Mouse (Mus musculus): ENCODE data around the gene Adgrg5.
A peak's percentile ranks its signal among the peaks of the same experiment; 100 is the strongest.

Gene Adgrg5

DNA sequence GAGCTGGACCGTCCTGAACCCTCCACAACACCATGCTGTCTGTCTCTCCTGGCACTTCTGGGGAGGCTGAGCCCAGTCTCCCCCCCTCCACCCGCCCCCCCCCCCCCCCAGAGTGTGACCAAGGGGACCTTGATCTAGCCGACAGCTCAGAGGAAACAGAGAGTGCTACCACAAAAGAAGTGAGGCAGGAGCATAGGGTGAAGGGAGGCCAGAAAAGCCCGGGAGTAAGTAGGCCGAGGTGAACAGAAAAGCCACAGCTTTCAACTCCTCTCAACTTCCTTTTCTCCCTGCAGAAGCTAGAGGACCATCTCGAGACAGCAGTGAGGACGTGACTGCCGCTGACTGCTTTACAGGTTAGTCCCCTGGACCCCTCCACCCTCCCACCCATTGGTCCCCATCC lies at the start of gene Adgrg5:
Gene Adgrg5 (plus strand): TSS at position 290 of the 400 bp plus-strand sequence.
- no peak for DNase-seq (ENCODE audit: low spot score)

DNA sequence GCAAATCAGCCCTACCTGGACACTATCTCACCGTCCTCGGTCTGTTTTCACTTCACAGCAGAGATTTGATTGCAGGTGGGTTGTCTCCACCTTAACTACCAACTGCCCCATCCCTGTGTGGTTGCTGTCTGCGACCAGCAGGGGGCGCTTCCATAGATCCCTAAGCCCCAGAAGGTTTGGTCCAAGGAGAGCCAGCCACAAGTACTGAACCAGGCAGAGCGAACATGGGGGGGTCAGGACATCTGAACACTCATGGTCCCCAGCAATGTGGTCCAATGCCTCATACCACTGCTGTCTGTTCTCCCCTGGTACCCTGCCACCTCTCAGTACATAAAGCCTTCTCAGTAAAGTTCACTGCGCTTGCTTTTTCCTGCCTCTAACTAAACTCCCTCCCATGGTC lies 49.1 kb upstream of the Adgrg5 start:
- peak; percentile 63 for DNase-seq (ENCODE audit: low spot score)

DNA sequence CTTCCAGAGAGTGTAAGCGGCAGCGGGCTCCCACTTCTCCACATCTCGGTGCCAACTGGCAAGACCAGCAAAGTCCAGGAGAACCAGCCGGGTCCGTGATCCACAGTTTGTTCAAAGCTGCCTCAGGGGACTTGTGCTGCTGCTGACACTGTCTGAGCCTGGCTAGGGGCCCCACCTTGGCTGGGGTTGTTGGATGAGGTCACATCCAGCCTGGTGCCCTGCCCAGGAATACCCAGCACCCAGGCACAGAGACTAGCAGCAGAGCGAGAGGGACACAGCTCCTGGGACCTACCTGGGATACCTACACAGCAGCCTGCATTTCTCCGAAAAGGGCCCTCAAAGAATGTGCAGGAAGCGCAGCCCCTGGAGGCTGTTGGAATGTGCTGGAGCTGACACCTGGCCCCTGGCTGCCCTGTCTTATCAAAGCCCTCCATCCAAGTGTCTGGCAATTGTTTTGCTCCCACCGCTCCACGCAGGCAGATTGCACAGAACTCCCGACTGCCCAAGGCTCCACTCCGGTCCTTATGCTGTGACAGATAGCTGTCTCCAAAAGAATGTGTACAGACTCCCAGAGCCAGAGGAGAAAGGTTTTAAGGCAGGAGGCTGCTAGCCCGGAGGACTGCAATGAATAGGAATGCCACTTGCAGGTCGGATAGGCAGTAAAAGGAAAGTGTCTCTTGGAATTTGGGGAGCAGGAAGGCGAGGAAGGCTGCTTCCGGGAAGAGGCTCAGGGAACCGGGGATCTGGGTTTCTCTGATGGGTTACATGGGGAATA lies 48.2 kb upstream of the Adgrg5 start:
- DNase-seq (ENCODE audit: low spot score) = no peak

DNA sequence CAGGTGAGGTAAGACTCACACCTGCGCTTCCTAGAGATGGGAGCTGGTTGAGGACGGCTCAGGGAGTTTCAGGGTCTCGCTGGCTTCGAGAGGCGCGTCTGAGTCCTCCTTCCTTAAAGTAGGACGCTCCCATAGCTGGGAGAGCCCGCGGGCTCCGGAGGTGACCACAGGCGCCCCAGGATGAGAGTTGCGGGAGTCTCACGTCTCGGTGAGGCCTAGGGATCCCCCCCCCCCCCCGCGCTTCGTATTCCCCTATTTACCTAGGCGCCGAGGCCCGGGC lies 47.7 kb upstream of the Adgrg5 start:
- no peak for DNase-seq (ENCODE audit: low spot score)

- DNase-seq (ENCODE audit: low spot score) = peak; percentile 81
Measured at GRCm38 (mm10) chr8:94876197-94876730, 47.2 kb upstream of the Adgrg5 start, which contains the start of gene Dok4. Gene Dok4 (minus strand): TSS chr8:94876330.

GRCm38 (mm10) chr8:94876820-94877219 lies 46.7 kb upstream of the Adgrg5 start:
- no peak for DNase-seq (ENCODE audit: low spot score)

- no peak for DNase-seq (ENCODE audit: low spot score)
Measured at GRCm38 (mm10) chr8:94880742-94881141, 42.8 kb upstream of the Adgrg5 start.

- DNase-seq (ENCODE audit: low spot score) = no peak
Measured at GRCm38 (mm10) chr8:94888383-94889036, 35.0 kb upstream of the Adgrg5 start.

DNA sequence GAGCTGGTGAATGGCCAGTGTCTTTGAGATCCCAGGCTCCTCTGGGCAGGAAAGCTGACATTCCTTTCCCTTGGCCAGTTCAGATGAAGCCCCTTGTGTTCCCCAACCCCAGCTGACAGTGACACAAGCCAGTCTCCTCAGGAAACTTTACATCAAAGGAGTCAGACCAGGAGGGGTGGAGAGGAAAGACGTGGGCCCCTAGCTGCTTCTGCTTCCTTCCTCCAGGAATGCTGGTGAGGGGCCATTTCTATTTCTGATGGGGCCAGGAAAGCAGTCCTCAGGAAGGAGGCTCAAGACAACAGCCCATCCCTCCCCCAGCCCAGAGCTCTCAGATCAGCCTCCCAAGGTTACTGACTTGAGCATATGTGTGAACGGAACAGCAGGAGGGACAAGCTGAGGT lies 30.6 kb upstream of the Adgrg5 start:
- no peak for DNase-seq (ENCODE audit: low spot score)

DNA sequence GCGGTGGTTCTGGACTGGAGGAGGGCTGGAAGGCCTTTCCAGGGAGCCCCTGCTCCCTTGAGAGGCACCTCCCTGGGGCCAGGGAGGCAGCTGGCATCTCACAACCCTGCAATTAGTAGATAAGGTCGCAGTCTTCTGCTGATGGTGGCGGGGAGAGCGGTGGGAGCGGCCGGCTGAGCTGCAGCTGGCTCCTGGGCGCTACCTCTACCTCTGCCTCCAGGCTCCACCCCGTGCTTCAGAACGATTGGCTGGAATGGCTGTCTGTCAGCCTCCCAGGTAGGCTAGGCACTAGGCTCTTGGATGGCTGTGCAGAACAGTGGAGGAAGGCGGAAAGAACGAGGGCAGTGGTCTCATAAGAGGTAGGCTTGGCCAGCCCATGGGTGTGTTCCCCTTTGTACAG lies 24.2 kb upstream of the Adgrg5 start:
- DNase-seq (ENCODE audit: low spot score) = no peak

DNA sequence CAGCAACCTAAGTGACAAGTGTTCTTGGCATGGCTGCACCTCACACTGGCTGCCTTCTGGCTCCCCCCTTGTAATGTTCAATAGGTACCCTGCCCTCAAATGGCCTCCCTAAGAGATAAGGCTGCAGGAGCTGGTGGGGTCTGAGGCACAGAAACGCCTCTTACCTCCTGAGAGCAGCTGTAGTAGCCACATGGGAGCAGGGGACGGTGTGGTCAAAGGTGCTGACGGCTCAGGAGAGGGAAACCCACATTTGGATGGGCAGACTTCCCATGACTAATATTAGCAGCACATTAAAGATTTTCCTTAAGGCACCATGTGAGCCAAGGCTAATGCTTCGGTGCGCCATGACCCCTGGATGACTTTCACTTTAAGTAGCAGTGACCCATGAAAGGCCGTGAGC lies 22.9 kb upstream of the Adgrg5 start:
- DNase-seq (ENCODE audit: low spot score) = no peak

- DNase-seq (ENCODE audit: low spot score) = no peak
Measured at GRCm38 (mm10) chr8:94901031-94901430, 22.5 kb upstream of the Adgrg5 start.

DNA sequence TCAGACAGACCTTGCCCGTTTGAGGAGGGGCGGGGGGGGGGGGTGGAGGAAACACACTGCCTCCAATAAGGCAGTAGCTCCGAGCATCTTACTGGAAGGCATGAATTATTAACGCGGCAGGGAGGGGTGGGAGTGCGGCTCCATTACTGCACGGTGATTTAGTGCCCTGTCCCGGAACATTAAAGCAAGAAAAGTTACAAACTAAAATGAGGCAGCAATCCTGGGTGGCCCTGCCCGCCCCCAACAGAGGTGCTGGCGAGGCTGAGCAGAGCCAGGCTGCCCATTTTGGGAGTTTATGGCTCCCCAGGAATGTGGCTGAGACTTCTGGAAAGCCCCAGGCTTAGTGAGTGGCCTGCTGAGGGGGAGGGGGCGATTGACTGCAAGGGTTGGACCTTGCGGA lies 19.8 kb upstream of the Adgrg5 start:
- no peak for DNase-seq (ENCODE audit: low spot score)

- peak; percentile 64 for DNase-seq (ENCODE audit: low spot score)
Measured at GRCm38 (mm10) chr8:94904450-94905175, 18.9 kb upstream of the Adgrg5 start.

DNA sequence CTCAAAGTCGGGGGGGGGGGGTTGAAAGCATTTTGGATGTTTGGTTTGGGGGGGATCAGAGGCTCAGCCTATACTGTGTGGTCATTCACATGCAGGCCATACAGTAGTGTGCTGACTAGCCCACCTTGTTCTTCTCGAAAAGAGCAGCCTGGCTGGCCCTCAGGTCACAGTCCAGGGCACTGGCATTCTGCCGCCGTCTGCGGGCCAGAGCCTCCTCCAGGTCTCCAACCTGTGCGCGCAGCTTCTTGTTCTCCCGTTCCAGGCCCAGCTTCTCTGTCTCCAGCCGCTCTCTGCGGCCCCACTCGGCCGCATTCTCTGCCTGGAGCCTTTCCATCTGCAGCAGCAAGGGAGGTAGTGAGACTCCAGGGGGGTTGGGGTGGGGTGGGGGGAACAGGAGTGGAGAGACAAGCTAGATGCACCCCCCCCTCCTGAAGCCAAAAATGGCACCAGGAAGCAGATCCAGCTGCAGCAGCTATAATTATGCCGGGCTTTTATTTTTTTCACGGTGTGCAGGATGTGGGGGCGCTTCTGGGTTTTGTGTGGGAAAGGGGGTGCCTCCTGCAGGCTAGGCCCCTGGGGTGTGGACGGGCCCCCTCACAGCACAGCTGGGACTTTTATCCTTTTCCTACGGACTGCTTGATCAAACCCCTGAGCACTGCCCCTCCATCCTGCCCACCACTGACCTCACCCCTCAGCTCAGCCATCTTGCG lies 15.7 kb upstream of the Adgrg5 start:
- DNase-seq (ENCODE audit: low spot score) = no peak

GRCm38 (mm10) chr8:94908847-94909246 lies 14.6 kb upstream of the Adgrg5 start:
- peak; percentile 74 for DNase-seq (ENCODE audit: low spot score)

GRCm38 (mm10) chr8:94913061-94913660 lies 10.3 kb upstream of the Adgrg5 start:
- DNase-seq (ENCODE audit: low spot score) = peak; percentile 46

DNA sequence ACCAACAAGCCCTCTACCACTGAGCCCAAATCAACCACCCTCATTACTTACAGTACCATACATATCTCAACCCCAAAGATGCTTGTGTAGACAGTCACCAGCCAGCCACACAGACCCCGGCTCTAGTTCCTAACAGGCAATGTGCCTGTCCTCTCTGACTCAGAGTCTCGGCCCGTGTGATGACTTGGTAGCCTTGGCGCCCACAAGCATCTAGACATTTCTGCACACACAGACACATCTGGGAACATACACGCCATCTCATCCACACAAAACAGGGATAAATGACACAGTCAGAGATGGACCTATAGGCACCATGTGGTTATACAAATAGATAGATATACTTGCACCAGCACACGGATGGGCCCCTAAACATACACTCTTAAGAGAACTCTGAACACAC lies 9.2 kb upstream of the Adgrg5 start:
- no peak for DNase-seq (ENCODE audit: low spot score)

GRCm38 (mm10) chr8:94914701-94915101 lies 8.8 kb upstream of the Adgrg5 start:
- no peak for DNase-seq (ENCODE audit: low spot score)

DNA sequence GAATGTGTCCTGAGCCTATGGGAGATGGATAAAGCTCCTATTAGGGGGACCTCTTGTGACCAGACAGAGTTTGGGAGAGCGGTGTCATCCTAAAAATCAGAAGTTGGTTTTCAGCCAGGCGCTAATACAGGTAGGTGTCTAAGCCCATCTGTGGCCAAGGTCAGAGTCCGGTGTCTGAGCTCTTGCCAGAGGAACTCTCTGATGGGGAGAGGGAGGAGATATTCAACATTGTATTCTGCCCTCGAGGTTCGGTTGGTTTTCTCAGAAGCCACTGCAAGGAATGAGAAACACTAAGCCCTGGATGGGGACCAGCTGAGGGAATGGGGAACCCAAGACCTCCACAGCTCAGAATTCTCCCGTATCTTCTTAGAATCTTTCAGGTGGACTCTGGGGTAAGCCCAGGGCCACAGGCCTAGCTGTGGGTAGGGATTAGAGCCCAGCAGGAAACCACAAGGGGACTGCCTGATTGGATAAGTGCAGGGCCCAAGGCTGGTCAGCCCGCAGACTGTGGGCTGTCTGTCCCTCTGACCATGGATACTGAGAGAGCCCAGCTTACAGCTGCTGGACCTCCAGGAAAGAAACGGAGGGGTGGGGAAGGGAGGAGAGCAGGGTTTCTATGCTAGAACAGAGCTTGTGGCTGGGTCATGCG lies 7.1 kb upstream of the Adgrg5 start:
- DNase-seq (ENCODE audit: low spot score) = no peak

DNA sequence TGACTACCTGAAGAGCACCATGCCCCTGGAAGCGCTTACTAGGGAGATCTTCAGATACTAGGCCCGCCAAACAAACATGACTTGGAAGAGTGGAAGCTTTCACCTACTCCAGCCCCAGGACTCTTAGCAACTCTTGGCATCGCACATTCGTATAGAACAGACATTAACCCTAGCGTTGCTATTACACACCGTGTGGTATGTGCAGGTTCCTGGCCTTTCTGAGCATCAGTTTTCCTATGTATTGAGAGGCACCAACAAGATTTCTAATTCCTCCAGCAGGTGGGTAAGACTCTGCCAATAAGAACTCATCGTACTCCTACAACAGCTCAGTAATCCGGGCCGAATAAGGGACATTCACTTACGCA lies 6.6 kb upstream of the Adgrg5 start:
- DNase-seq (ENCODE audit: low spot score) = no peak
